Mouse (Mus musculus): ENCODE results near the gene Clec3b. TPM values are rescaled to one million over a fixed set of nuclear protein-coding genes. Genes with fewer than 3 reads are reported as not detected.

Clec3b gene
- total RNA-seq (2017) = not detected in 2 replicates

- no peak for ATAC-seq (ENCODE audit: extremely low read depth, insufficient number of reproducible peaks, low FRiP score, poor library complexity, severe bottlenecking)
These were observed at the start of gene Clec3b for GRCm38 (mm10) chr9:123150241-123151020. Gene Clec3b (plus strand): TSS chr9:123150946.

GRCm38 (mm10) chr9:123103425-123103824, 47.3 kb upstream of the Clec3b start:
- no peak for ATAC-seq (ENCODE audit: extremely low read depth, insufficient number of reproducible peaks, low FRiP score, poor library complexity, severe bottlenecking)

GRCm38 (mm10) chr9:123104362-123104761, 46.4 kb upstream of the Clec3b start:
- no peak for ATAC-seq (ENCODE audit: extremely low read depth, insufficient number of reproducible peaks, low FRiP score, poor library complexity, severe bottlenecking)

- ATAC-seq (ENCODE audit: extremely low read depth, insufficient number of reproducible peaks, low FRiP score, poor library complexity, severe bottlenecking) = peak; percentile 69
These were observed 43.6 kb upstream of the Clec3b start for GRCm38 (mm10) chr9:123107186-123107585.

- no peak for ATAC-seq (ENCODE audit: extremely low read depth, insufficient number of reproducible peaks, low FRiP score, poor library complexity, severe bottlenecking)
These were observed 41.6 kb upstream of the Clec3b start for GRCm38 (mm10) chr9:123109188-123109587.

- ATAC-seq (ENCODE audit: extremely low read depth, insufficient number of reproducible peaks, low FRiP score, poor library complexity, severe bottlenecking) = no peak
These were observed 39.0 kb upstream of the Clec3b start for GRCm38 (mm10) chr9:123111751-123112221.

- ATAC-seq (ENCODE audit: extremely low read depth, insufficient number of reproducible peaks, low FRiP score, poor library complexity, severe bottlenecking) = peak; percentile 85
These were observed 37.8 kb upstream of the Clec3b start, which contains the start of the genes Zdhhc3 and Exosc7 for GRCm38 (mm10) chr9:123112805-123113521. Gene Zdhhc3 (minus strand): TSS chr9:123113205. Gene Exosc7 (plus strand): TSS chr9:123113215.

GRCm38 (mm10) chr9:123113931-123114330, 36.8 kb upstream of the Clec3b start:
- no peak for ATAC-seq (ENCODE audit: extremely low read depth, insufficient number of reproducible peaks, low FRiP score, poor library complexity, severe bottlenecking)

- no peak for ATAC-seq (ENCODE audit: extremely low read depth, insufficient number of reproducible peaks, low FRiP score, poor library complexity, severe bottlenecking)
These were observed 35.2 kb upstream of the Clec3b start for GRCm38 (mm10) chr9:123115566-123115965.

GRCm38 (mm10) chr9:123123017-123123416, 27.7 kb upstream of the Clec3b start:
- ATAC-seq (ENCODE audit: extremely low read depth, insufficient number of reproducible peaks, low FRiP score, poor library complexity, severe bottlenecking) = no peak

- peak; percentile 49; the same call in 1 of the 2 replicates for ATAC-seq (ENCODE audit: extremely low read depth, insufficient number of reproducible peaks, low FRiP score, poor library complexity, severe bottlenecking)
These were observed 27.0 kb upstream of the Clec3b start for GRCm38 (mm10) chr9:123123571-123124412.

GRCm38 (mm10) chr9:123124413-123124981, 26.2 kb upstream of the Clec3b start:
- no peak for ATAC-seq (ENCODE audit: extremely low read depth, insufficient number of reproducible peaks, low FRiP score, poor library complexity, severe bottlenecking)

- ATAC-seq (ENCODE audit: extremely low read depth, insufficient number of reproducible peaks, low FRiP score, poor library complexity, severe bottlenecking) = no peak
These were observed 23.1 kb upstream of the Clec3b start for GRCm38 (mm10) chr9:123127663-123128062.

GRCm38 (mm10) chr9:123132994-123133393, 17.8 kb upstream of the Clec3b start:
- ATAC-seq (ENCODE audit: extremely low read depth, insufficient number of reproducible peaks, low FRiP score, poor library complexity, severe bottlenecking) = no peak

GRCm38 (mm10) chr9:123136953-123137682, 13.6 kb upstream of the Clec3b start:
- no peak for ATAC-seq (ENCODE audit: extremely low read depth, insufficient number of reproducible peaks, low FRiP score, poor library complexity, severe bottlenecking)

GRCm38 (mm10) chr9:123138891-123139474, 11.8 kb upstream of the Clec3b start:
- ATAC-seq (ENCODE audit: extremely low read depth, insufficient number of reproducible peaks, low FRiP score, poor library complexity, severe bottlenecking) = no peak

GRCm38 (mm10) chr9:123139887-123140614, 10.7 kb upstream of the Clec3b start:
- no peak for ATAC-seq (ENCODE audit: extremely low read depth, insufficient number of reproducible peaks, low FRiP score, poor library complexity, severe bottlenecking)
